Mouse (Mus musculus): ENCODE data around the gene Casz1. TPM values are rescaled to one million over a fixed set of nuclear protein-coding genes. Genes with fewer than 3 reads are reported as not detected.

The Casz1 gene
- total RNA-seq, 1 experiment, result 4.0 TPM

- Histone ChIP-seq H3K4me1 (ENCODE audit: control insufficient read depth in 2 of 2, insufficient read depth in 2 of 2, low read length in 2 of 2, poor library complexity in 1 of 2) (peaks cover 6 to 16% of the 10 kb centered on the region in 2 experiments; a peak in 2 of 4 replicates), H3K36me3 (ENCODE audit: control insufficient read depth, insufficient read depth, low read length, poor library complexity, severe bottlenecking) (no peaks in the 10 kb centered on the region), H3K27ac (ENCODE audit: insufficient read depth, low read depth, low read length, poor library complexity, severe bottlenecking) (no peak overlapping the region), H3K9me3 (ENCODE audit: control insufficient read depth, insufficient read depth, low read depth, low read length) (no peaks in the 10 kb centered on the region), H3K4me3 (ENCODE audit: insufficient read depth in 1 of 2, low read depth in 1 of 2, low read length in 2 of 2, poor library complexity in 1 of 2, severe bottlenecking in 1 of 2) (no peak overlapping the region), H3K9ac (ENCODE audit: insufficient read depth, low read depth, low read length, poor library complexity, severe bottlenecking) (no peak overlapping the region)
- DNase-seq (ENCODE audit: low read depth, low spot score), result no peak
- in situ Hi-C loops (cut with MboI; ENCODE audit: low sequenced_read_pairs in 2 of 2, unreplicated experiment in 2 of 2), result no loop called here
- TF ChIP-seq ZNF384 (IDR thresholded peaks at IDR 0.05; ENCODE audit: low read depth, low read length) (no peak), HCFC1 (IDR thresholded peaks at IDR 0.05; ENCODE audit: borderline replicate concordance, insufficient read depth, low read length) (no peak), MAFK (IDR thresholded peaks at IDR 0.05; ENCODE audit: insufficient read depth, low read depth, low read length) (no peak), CHD2 (IDR thresholded peaks at IDR 0.05; ENCODE audit: low read depth, low read length) (no peak), ZC3H11A (IDR thresholded peaks at IDR 0.05; ENCODE audit: borderline replicate concordance, low read depth, low read length) (no peak)
Observed at GRCm38 (mm10) chr4:148884596-148884995, 80.4 kb downstream of the Casz1 start.

DNA sequence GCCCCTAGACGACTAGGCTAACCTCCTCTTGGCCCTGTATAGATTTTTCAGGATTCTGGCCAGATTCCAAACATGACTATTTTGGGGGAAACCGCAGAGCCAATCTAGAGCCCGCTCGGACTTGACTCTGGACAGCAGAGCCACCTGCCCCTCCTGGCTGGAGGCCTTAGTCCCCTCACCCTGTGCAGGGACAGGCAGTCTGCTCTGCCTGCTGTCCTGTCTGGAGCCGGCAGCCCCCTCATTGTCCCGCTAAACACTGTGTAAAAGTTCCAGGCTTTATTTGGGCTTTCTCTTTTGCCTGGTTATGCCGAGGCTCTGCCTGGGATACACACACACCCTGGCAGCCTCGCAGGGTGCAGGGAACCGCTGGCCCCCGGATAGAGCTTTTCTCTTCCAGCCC is 81.2 kb downstream of the Casz1 start:
- peaks cover 6 to 18% of the 10 kb centered on the region in 2 experiments; a peak in 3 of 4 replicates for H3K4me1 ChIP-seq (ENCODE audit: control insufficient read depth in 2 of 2, insufficient read depth in 2 of 2, low read length in 2 of 2, poor library complexity in 1 of 2)
- no peak for DNase-seq (ENCODE audit: low read depth, low spot score)

DNA sequence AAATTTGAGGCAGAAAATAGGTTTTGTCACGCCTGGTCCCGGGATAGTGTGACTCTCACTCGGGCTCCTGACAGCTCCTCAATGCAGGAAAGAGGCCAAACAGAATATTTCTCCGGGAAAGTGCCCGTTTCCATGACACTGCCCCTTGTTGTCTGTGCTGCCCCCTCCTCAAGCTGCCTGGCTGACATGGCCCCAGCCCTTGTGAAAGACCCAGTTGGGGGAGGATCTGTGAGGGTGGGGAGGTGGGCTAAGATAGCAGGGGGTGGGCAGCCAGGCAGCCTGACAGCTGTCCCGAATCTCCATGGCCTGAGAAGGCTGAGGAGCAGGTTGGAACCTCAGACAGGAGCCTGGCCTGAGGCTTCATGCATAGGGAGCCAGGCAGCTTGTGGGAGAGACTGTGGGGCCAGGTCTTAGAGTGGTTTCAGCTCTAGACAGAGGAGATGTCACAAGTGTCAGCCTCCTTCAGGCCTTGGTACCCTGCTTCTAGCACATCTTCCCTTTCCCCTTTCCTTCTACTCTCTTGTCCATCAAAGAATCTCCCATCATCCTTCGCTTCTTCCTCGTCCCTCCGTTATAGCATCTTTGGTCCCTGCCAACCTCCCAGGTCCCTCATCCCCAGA is 81.8 kb downstream of the Casz1 start:
- DNase-seq (ENCODE audit: low read depth, low spot score), result no peak
- no peak overlapping the region for H3K9ac ChIP-seq (ENCODE audit: insufficient read depth, low read depth, low read length, poor library complexity, severe bottlenecking)
- H3K27ac ChIP-seq (ENCODE audit: insufficient read depth, low read depth, low read length, poor library complexity, severe bottlenecking), result no peak overlapping the region
- in situ Hi-C loops (cut with MboI; ENCODE audit: low sequenced_read_pairs in 2 of 2, unreplicated experiment in 2 of 2), result no loop called here
- H3K36me3 ChIP-seq (ENCODE audit: control insufficient read depth, insufficient read depth, low read length, poor library complexity, severe bottlenecking), result no peaks in the 10 kb centered on the region
- TF ChIP-seq HCFC1 (IDR thresholded peaks at IDR 0.05; ENCODE audit: borderline replicate concordance, insufficient read depth, low read length), result no peak
- TF ChIP-seq ZC3H11A (IDR thresholded peaks at IDR 0.05; ENCODE audit: borderline replicate concordance, low read depth, low read length), result no peak
- TF ChIP-seq CHD2 (IDR thresholded peaks at IDR 0.05; ENCODE audit: low read depth, low read length), result no peak
- TF ChIP-seq MAFK (IDR thresholded peaks at IDR 0.05; ENCODE audit: insufficient read depth, low read depth, low read length), result no peak
- TF ChIP-seq ZNF384 (IDR thresholded peaks at IDR 0.05; ENCODE audit: low read depth, low read length), result no peak
- H3K4me3 ChIP-seq (ENCODE audit: insufficient read depth in 1 of 2, low read depth in 1 of 2, low read length in 2 of 2, poor library complexity in 1 of 2, severe bottlenecking in 1 of 2), result no peak overlapping the region
- peaks cover 6 to 15% of the 10 kb centered on the region in 2 experiments; a peak in 3 of 4 replicates for H3K4me1 ChIP-seq (ENCODE audit: control insufficient read depth in 2 of 2, insufficient read depth in 2 of 2, low read length in 2 of 2, poor library complexity in 1 of 2)
- no peaks in the 10 kb centered on the region for H3K9me3 ChIP-seq (ENCODE audit: control insufficient read depth, insufficient read depth, low read depth, low read length)

More for the DNA sequence above, 81.2 kb downstream of the Casz1 start:
- Histone ChIP-seq H3K9me3 (ENCODE audit: control insufficient read depth, insufficient read depth, low read depth, low read length) (no peaks in the 10 kb centered on the region), H3K9ac (ENCODE audit: insufficient read depth, low read depth, low read length, poor library complexity, severe bottlenecking) (no peak overlapping the region), H3K4me3 (ENCODE audit: insufficient read depth in 1 of 2, low read depth in 1 of 2, low read length in 2 of 2, poor library complexity in 1 of 2, severe bottlenecking in 1 of 2) (no peak overlapping the region), H3K36me3 (ENCODE audit: control insufficient read depth, insufficient read depth, low read length, poor library complexity, severe bottlenecking) (no peaks in the 10 kb centered on the region), H3K27ac (ENCODE audit: insufficient read depth, low read depth, low read length, poor library complexity, severe bottlenecking) (no peak overlapping the region)
- no peak for TF ChIP-seq MAFK (IDR thresholded peaks at IDR 0.05; ENCODE audit: insufficient read depth, low read depth, low read length)
- no peak for TF ChIP-seq HCFC1 (IDR thresholded peaks at IDR 0.05; ENCODE audit: borderline replicate concordance, insufficient read depth, low read length)
- no peak for TF ChIP-seq ZNF384 (IDR thresholded peaks at IDR 0.05; ENCODE audit: low read depth, low read length)
- TF ChIP-seq CHD2 (IDR thresholded peaks at IDR 0.05; ENCODE audit: low read depth, low read length), result no peak
- no peak for TF ChIP-seq ZC3H11A (IDR thresholded peaks at IDR 0.05; ENCODE audit: borderline replicate concordance, low read depth, low read length)
- in situ Hi-C loops (cut with MboI; ENCODE audit: low sequenced_read_pairs in 2 of 2, unreplicated experiment in 2 of 2), result no loop called here

DNA sequence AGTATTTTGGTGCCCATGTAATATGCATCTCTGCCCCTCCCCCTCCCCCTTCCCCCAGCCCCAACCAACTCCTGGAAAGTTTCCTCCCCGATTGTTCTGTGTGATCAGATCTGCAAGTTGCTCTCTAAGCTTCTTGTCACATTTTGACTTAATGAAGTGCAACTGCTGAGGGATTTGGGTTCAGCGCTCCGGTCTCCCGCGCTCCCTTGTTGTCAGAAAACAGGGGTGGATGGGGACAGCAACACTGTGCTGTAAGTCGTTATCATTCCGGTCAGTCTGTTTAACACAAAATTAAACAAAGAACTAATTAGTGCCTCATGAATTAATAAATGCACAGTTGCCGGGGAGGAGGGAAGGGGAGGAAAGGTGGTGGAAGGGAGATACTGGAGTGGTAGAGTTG is 84.0 kb downstream of the Casz1 start:
- peaks cover 0 to 4% of the 10 kb centered on the region in 2 experiments; a peak in 2 of 4 replicates for H3K4me1 ChIP-seq (ENCODE audit: control insufficient read depth in 2 of 2, insufficient read depth in 2 of 2, low read length in 2 of 2, poor library complexity in 1 of 2)
- H3K36me3 ChIP-seq (ENCODE audit: control insufficient read depth, insufficient read depth, low read length, poor library complexity, severe bottlenecking), result no peaks in the 10 kb centered on the region
- H3K4me3 ChIP-seq (ENCODE audit: insufficient read depth in 1 of 2, low read depth in 1 of 2, low read length in 2 of 2, poor library complexity in 1 of 2, severe bottlenecking in 1 of 2), result no peak overlapping the region
- no peaks in the 10 kb centered on the region for H3K9me3 ChIP-seq (ENCODE audit: control insufficient read depth, insufficient read depth, low read depth, low read length)
- no peak for TF ChIP-seq ZNF384 (IDR thresholded peaks at IDR 0.05; ENCODE audit: low read depth, low read length)
- TF ChIP-seq CHD2 (IDR thresholded peaks at IDR 0.05; ENCODE audit: low read depth, low read length), result no peak
- TF ChIP-seq HCFC1 (IDR thresholded peaks at IDR 0.05; ENCODE audit: borderline replicate concordance, insufficient read depth, low read length), result no peak
- TF ChIP-seq ZC3H11A (IDR thresholded peaks at IDR 0.05; ENCODE audit: borderline replicate concordance, low read depth, low read length), result no peak
- no peak for TF ChIP-seq MAFK (IDR thresholded peaks at IDR 0.05; ENCODE audit: insufficient read depth, low read depth, low read length)
- no peak overlapping the region for H3K9ac ChIP-seq (ENCODE audit: insufficient read depth, low read depth, low read length, poor library complexity, severe bottlenecking)
- H3K27ac ChIP-seq (ENCODE audit: insufficient read depth, low read depth, low read length, poor library complexity, severe bottlenecking), result no peak overlapping the region
- no peak for DNase-seq (ENCODE audit: low read depth, low spot score)
- in situ Hi-C loops (cut with MboI; ENCODE audit: low sequenced_read_pairs in 2 of 2, unreplicated experiment in 2 of 2), result no loop called here

Measured in ES-E14 (cell line).